Mouse (Mus musculus): ENCODE measurements at regions not wholly inside any gene's neighbourhood (a gene's known extent, or its start where the extent isn't known, plus 50 kb on each side); places are given as distances from the start of the nearest gene placed in this dataset.

DNA sequence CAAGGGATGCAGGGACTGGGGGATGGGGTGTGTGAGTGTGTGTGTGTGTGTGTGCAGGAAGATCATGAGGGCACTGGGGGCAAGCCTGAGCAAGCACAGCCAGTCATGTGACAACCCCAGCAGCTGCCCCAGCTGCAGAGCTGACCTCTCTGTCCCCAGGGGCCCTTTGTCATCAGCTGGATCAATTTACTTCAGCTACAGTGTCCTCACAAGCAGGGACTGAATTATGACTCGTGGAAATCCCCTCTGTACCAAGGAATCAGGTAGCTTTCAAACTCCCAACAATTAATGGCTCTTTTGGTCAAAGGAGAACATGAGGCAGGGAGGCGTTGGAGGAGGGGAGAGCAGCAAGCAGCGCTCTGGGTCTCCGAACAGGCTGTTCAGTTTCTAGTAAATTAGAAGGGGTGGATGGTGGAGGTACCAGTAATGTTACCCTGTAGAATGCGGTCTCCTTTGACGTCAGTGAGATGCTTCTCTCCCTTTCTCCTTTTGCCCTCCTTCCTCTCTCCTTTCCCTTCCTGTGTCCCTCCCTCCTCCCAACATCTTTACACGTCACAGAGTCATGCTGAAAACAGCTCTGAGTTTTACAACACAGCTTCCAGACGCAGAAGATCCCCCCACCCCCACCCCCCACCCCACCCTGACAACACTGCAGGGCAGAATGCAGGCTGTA, 106.5 kb downstream of the Tomm20 start:
- TF ChIP-seq GATA1 (IDR thresholded peaks at IDR 0.05; ENCODE audit: low read length) (no peak), TAL1 (IDR thresholded peaks at IDR 0.05; ENCODE audit: low read length) (no peak)
